Mouse (Mus musculus) lung, adult 10 weeks (tissue): Measurements from ENCODE around the gene Coq8b. TPM values are rescaled to one million over a fixed set of nuclear protein-coding genes. Genes with fewer than 3 reads are reported as not detected.

Experiments
- polyA plus RNA-seq: library from polyadenylated mRNA; stranded (reverse); fragments of 350-450 nt; fragmentation: Illumina TruSeq; extraction: RNeasy Lipid Tissue Mini Kit (QIAGEN cat#74804); gene quantifications from one replicate; pipeline ENCODE4 v1.2.3, GENCODE M21; 2014; ENCODE audit warnings: low read depth, low replicate concordance; ENCODE audit not compliant: insufficient read depth

Coq8b gene
- polyA plus RNA-seq, result 28.4 TPM

DNA sequence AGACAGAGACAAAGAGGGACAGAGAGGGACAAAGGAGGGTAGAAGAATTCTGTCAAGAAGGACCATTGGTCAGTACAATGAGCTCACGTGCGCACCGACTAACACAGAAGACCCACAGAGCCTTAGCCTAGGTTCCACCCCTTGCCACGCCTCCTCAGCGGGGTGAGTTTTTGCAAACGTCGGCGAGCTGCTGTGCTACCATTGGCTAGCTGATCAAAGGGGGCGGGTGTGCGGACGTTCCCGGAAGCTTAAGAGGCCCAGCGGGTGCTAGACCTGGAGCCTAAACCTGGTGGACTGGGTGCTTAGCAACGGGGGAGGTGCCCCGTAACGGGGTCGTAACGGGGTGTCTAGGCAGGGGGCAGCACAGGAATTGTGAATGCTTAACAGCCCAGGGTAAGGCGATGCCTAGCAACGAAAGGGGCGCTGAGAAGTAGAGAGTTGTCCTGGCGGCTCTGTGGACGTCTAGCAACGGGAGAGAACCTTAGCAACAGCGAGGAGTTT is at the start of gene Coq8b:
TSS of gene Coq8b (plus strand) at position 243 of the 501 bp plus-strand sequence.

DNA sequence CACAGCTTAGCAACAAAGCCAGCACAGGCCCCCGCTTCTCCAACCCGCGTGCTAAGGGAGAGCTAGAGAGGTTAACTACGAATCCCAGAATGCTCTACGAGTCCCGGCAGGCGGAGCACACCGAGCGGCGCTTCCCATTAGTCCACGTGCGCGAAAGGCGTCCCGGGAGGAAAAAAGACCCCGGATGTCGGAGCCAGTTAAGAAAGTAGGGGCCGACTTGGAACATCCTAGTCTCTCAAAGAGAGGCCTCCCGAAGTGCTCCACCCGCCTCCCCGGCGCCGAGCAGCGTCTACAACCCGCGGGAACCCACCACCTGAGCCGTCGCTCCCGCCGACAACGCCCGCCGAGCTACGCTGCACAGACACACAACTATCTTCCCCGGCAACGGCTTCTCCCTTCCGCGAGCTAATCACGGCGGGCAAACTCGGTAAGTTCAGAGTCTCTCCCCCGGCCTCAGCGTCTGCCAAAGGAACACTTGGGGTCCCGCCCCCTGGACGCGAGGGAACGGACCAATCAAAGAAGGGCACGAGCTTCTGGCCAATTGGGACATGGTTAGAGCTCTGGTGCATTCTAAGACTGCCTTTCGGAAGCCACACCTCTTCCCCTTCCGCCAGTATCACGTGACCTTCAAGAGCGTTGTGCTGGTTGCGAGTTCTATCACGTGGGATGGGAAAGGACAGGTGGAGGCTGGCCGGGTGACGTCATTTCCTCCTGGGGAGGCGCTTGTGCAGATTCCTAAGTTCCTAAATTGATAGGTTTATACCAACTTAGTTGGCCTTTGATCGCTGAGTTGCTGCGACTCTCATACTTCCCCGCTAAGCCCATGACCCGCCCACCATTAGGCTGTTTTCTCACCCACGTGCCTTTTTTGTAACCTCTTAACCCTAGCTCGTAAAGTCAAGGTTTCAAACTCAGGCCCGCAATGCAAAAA is 36.9 kb upstream of the Coq8b start, which contains the start of the genes BC024978 and Snrpa:
TSS of gene BC024978 (plus strand) at position 101 of the 931 bp plus-strand sequence.
TSS of gene Snrpa (minus strand) at position 591 of the 931 bp plus-strand sequence.

DNA sequence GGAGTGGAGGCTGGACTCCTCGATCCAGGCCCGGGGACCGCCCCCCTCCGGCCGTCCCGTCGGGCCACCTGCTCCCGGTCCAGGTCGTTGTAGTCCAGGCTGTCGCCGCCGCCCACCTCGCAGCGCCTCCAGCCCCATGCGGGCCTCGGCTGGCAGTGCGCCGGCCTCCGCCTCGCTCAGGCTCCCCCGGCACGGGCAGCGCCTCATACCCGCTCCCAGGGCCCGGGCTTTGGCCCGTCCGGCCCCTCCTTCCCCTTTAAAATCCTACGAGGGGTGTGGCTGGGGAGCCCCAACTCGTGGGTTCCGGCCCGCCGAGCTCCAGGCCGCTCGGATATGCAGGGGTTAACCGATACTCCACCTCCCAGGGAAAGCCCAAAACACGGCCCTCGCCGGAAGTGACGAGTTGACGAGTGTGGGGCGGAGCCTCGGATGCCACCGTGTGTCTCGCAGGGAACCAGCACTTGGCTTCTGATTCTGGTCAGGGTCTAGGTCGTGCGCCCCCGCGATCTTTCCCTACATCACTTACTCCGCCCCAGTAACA is 4.5 kb upstream of the Coq8b start, which contains the start of gene Itpkc:
TSS of gene Itpkc (minus strand) at position 381 of the 541 bp plus-strand sequence.

DNA sequence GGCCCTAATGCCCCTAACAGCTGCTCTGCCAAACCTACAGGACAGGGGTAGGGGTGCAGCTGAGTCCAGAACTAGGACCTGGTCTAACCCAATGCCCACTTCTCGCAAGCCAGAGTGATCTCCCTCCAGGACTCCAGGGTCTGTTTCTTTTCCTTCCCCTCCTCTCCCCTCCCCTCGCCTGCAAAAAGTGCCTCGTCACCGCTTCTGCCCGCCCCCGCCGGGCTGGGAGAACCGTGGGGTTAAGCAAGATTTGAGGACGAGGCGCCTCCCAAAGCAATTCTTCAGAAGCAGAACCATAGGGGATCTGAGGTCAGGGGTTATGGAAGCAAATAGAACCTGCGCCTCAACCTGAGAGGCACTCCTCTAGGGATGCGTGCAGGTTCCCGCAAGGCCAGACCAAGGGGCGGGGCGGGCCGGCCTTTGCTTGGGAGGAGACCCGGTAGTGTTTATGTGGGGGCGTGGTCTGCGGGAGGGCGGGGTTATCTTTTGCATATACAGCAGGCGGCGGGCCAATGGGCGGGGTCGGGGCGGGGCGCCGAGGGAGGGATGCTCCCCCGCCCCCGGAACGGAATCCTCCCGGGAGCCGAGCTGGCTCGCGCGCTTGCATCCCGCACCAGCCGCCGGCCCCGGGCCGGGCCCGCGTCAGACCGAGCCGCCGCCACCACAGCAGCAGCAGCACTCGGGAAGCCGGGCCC is 25.5 kb downstream of the Coq8b start, which contains the start of gene Numbl:
TSS of gene Numbl (plus strand) at position 229 of the 695 bp plus-strand sequence.

Other genes with a start within 250 kb of the Coq8b start
- not detected for gene Cyp2a12, start 203.9 kb upstream of the Coq8b start, polyA plus RNA-seq
- 1,698 TPM for gene Cyp2f2, start 113.1 kb upstream of the Coq8b start, polyA plus RNA-seq
- not detected for gene Cyp2t4, start 79.3 kb upstream of the Coq8b start, polyA plus RNA-seq
- gene Egln2, start 66.2 kb upstream of the Coq8b start, polyA plus RNA-seq, result 58.1 TPM
- gene Rab4b, start 54.1 kb upstream of the Coq8b start, polyA plus RNA-seq, result 40.8 TPM
- gene Gm21983, start 51.9 kb upstream of the Coq8b start, polyA plus RNA-seq, result not detected
- gene Mia, start 51.9 kb upstream of the Coq8b start, polyA plus RNA-seq, result 13.1 TPM
- gene BC024978, start 37.2 kb upstream of the Coq8b start, polyA plus RNA-seq, result 4.4 TPM
- gene Snrpa, start 36.8 kb upstream of the Coq8b start, polyA plus RNA-seq, result 42.6 TPM
- gene Itpkc, start 4.4 kb upstream of the Coq8b start, polyA plus RNA-seq, result 4.7 TPM
- 7.2 TPM for gene Numbl, start 25.4 kb downstream of the Coq8b start, polyA plus RNA-seq
- 197 TPM for gene Ltbp4, start 104.7 kb downstream of the Coq8b start, polyA plus RNA-seq
- gene Shkbp1, start 123.0 kb downstream of the Coq8b start, polyA plus RNA-seq, result 25.2 TPM
- not detected for gene Gm20479, start 124.4 kb downstream of the Coq8b start, polyA plus RNA-seq
- gene Sptbn4, start 214.7 kb downstream of the Coq8b start, polyA plus RNA-seq, result 0.08 TPM
- gene Blvrb, start 215.0 kb downstream of the Coq8b start, polyA plus RNA-seq, result 48.4 TPM
- 13.6 TPM for gene Sertad3, start 240.7 kb downstream of the Coq8b start, polyA plus RNA-seq